Mouse (Mus musculus): ENCODE results near the gene Rap1a.
"Not testable (repeated sequence)": the region's sequence is repeated elsewhere in the genome, so short reads cannot be mapped to it uniquely, and the experiment has no call there.

The Rap1a gene

DNA sequence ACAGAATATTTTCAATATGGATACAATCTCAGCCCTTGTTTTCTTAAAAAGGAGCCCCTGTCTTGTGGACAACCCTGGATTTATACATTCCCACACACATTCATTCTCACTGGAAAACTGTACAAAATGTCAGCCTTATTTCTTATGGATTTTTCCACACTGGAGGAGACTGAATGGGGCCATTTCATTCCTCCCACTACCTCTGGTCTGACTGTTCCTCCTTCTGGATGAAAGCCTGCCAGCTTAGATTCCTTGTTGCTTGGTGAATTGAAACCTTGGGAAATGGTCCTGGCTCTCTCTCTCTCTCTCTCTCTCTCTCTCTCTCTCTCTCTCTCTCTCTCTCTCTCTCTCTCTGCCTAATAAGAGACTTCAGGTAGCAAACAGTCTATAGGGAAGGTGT lies 88.3 kb downstream of the Rap1a start:
- DNase-seq = no peak

- DNase-seq = peak; percentile 44
Measured at GRCm38 (mm10) chr3:105711741-105712140, 89.4 kb downstream of the Rap1a start.

DNA sequence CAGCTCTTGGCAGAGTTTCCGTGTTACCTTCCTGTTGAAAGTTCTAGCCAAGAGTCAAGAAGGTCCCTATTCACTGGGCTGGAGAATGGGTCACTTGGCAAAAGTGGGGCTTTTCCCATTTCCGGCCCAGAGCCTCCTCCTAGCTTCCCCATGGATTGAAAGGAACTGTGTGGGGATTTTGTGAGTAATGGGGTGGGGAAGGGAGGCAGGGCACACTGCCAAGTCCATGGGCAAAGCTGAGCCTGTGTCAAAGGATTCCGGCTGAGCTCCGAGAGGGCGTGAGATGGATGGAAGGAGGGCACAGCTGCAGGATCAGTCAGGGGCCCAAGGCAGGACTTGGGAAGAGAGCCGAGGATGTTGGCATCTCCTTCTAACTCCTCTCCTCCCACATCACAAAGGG lies 90.9 kb downstream of the Rap1a start:
- DNase-seq = peak; percentile 62

DNA sequence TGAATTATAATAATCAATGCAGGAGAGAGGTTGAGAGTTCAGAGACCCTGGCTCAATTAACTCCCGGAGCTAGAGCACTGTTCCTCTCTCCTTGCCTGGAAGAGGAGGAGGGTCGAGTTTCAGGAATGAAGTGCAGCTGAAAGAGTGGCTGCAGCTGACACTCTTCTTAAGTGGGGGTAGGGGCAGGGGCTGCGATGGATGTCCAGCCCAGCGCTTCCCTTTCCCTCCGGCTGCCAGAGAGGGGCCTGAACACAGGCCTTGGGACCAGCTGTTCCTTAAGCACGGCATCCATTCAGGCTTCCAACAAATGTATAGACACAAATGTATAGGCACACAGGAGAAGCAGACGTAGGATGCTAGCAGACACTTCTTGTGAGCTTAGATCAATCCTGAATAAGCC lies 93.5 kb downstream of the Rap1a start:
- no peak for DNase-seq

GRCm38 (mm10) chr3:105706366-105707020 lies 94.6 kb downstream of the Rap1a start:
- peak; percentile 66 for DNase-seq

DNA sequence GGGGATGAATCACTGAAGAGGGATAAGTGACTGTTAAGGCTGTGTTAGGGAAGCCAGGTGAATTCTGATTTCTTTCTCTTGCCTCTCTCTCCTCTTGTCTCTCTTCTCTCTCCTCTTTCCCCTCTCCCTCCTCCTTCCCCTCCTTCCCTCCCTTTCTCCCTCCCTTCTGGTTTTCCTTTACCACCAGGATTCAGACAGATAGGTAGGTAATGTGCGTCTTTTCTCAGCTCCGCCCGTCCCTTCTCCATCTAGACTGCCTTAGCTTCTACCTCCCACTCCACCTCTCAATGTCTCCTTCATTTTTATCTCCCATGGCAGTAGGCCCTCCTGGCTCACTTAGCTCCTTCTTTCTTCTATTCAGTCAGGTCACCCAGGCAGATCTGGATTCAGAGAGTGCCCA lies 95.6 kb downstream of the Rap1a start:
- peak; percentile 50 for DNase-seq

GRCm38 (mm10) chr3:105705061-105705549 lies 96.0 kb downstream of the Rap1a start:
- DNase-seq = peak; percentile 85

- DNase-seq = peak; percentile 83
Measured at GRCm38 (mm10) chr3:105704031-105705008, 96.8 kb downstream of the Rap1a start, which contains the start of gene Inka2. Inka2 (plus strand) TSS chr3:105704599.

DNA sequence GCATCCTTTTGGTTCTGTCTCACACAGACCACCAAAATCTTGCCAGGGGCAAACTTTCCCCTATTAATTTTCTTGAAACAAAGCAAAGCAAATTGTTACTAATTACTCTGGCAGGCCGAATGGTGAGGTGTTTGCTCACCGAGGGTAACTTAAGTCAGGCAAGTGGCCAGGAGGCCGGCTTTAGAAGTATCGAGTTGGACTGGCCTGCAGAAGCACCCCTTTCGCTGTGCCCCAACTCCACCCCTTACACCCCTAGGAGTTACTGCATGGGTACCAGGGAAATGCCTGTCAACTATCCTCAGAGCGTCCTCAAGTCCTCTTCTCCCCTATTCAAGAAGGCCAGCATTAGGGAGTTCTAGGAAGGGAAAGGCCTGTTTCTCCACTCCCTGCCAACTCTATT lies 97.6 kb downstream of the Rap1a start:
- no peak for DNase-seq

- DNase-seq = no peak
Measured at GRCm38 (mm10) chr3:105701399-105701798, 99.7 kb downstream of the Rap1a start.

- not testable (repeated sequence) for DNase-seq
Measured at GRCm38 (mm10) chr3:105700786-105701185, 100.3 kb downstream of the Rap1a start.

- DNase-seq = no peak
Measured at GRCm38 (mm10) chr3:105699241-105699933, 101.7 kb downstream of the Rap1a start.

GRCm38 (mm10) chr3:105698311-105698710 lies 102.8 kb downstream of the Rap1a start:
- peak; percentile 15 for DNase-seq

- DNase-seq = no peak
Measured at GRCm38 (mm10) chr3:105697148-105697441, 104.0 kb downstream of the Rap1a start.

DNA sequence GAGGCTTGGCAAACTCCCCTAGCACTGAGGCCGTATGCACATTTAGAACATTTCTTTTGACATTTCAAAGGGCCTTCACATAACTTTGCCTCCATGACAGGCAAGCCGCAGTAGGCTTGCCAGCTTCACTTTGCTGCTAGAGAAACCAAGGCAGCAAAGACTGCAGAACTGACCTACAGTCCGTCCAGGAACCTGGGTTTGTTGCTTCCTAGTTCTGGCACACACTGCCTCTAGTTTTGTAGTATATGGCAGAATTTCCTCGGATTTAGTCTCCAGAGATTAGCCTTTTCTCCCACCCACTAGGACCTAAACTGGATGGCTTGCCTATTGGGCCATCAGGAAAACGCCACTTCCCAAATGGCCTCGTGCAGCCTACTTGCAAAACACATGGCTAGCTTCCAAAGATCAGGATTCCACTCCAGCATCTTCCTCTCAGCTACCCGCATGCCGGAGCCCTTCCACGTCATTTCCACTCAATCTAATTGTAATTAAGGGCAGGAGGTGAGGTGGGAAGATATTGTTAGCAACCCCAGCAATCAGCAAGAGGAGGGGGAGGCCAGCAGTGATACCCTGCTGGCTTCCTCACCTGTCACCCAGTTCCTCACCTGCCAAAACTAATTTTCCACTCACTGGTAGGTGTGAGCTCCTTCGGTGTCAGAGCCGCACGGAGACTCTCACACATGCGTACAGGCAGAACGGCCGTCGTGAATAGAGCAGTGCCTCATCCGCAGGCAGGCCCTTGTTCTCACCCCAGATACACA lies 104.6 kb downstream of the Rap1a start:
- DNase-seq = peak; percentile 79

- DNase-seq = peak; percentile 76
Measured at GRCm38 (mm10) chr3:105695476-105696386, 105.4 kb downstream of the Rap1a start.

GRCm38 (mm10) chr3:105693327-105694080 lies 107.6 kb downstream of the Rap1a start:
- peak; percentile 36 for DNase-seq

GRCm38 (mm10) chr3:105688536-105688935 lies 112.6 kb downstream of the Rap1a start:
- no peak for DNase-seq

DNA sequence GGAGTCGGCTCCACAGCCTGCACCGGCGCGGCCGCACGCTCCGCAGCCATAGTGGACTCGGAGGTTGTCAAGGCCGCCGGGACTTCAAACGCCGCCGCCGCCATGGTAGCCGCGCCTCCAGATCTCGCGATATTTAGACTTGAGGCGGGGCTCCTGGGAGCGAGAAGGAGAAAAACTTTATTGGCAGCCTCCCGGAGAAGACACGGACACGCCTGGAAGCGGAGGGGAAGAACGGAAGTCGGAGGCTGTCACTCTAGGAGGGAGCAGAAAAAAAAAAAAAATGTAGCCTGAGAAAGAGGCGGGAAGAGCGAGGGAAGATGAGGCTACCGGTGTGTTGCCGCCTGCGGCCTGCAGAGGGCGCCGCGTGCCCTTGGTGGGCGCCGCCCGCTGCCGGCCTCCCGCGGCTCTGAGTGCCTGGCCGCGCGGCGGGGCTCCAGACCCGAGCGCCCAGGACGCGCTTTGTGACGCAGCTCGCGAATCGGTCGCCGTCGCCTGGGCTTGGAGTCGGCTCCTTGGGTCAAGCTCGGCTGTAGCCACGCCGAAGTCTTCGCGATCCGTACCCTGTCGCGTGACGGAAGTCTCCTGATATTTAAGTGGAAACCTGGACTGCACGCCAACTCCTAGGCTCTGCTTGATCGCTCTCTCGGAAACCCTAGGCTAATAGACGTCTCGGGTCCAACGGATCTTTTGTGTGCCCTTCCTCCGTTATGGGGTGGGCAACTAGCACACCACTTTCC lies 113.6 kb downstream of the Rap1a start, which contains the start of gene Ddx20:
Ddx20 (minus strand) TSS at position 251 of the 737 bp plus-strand sequence.
- DNase-seq = peak; percentile 97
